Mouse (Mus musculus) heart, embryonic 14.5 days (tissue): Measurements from ENCODE around the gene Ndel1. TPM values are rescaled to one million over a fixed set of nuclear protein-coding genes. Genes with fewer than 3 reads are reported as not detected.

Experiments
- ATAC-seq: fragments of 200-750 bp; cut with Nextera tagmentation; 2 replicates; pipeline ENCODE4 v1.8.0; 2017; ENCODE audit warnings: low read depth, moderate TSS enrichment; ENCODE audit not compliant: insufficient number of reproducible peaks, insufficient read depth, low FRiP score
- H3K27ac ChIP-seq, 2 experiments: fragments of 200-500 bp in 1 of 2; fragments of 300-500 bp in 1 of 2; sonication (generic) in 1 of 2; replicated peaks in 1 of 2; 2 replicates each; pipeline ENCODE4 v1.5.1; 2012 to 2014; ENCODE audit warnings: low read depth in 2 of 2, low read length in 2 of 2, control low read depth in 1 of 2, mild to moderate bottlenecking in 1 of 2, mixed read lengths in 1 of 2; ENCODE audit not compliant: control insufficient read depth in 1 of 2, insufficient read depth in 1 of 2
- H3K27me3 ChIP-seq: fragments of 300-500 bp; sonication (generic); 2 replicates; pipeline ENCODE4 v1.6.1; 2014; ENCODE audit warnings: mild to moderate bottlenecking, low read length, control low read depth; ENCODE audit not compliant: control insufficient read depth, insufficient read depth
- H3K36me3 ChIP-seq: fragments of 300-500 bp; sonication (generic); 2 replicates; pipeline ENCODE4 v1.6.1; 2014; ENCODE audit warnings: mild to moderate bottlenecking, control low read depth, low read length, mixed read lengths; ENCODE audit not compliant: control insufficient read depth, insufficient read depth
- H3K4me1 ChIP-seq, 2 experiments: fragments of 200-500 bp in 1 of 2; fragments of 300-500 bp in 1 of 2; sonication (generic) in 1 of 2; 2 replicates each; pipeline ENCODE4 v1.6.1; 2012 to 2014; ENCODE audit warnings: low read length in 2 of 2, control low read depth in 1 of 2, mixed read lengths in 1 of 2; ENCODE audit not compliant: control insufficient read depth in 2 of 2, insufficient read depth in 2 of 2
- H3K4me2 ChIP-seq: fragments of 300-500 bp; sonication (generic); 2 replicates; pipeline ENCODE4 v1.6.1; 2014; ENCODE audit warnings: mild to moderate bottlenecking, low read length
- H3K4me3 ChIP-seq, 2 experiments: fragments of 200-500 bp in 1 of 2; fragments of 300-500 bp in 1 of 2; sonication (generic) in 1 of 2; 2 replicates each; pipeline ENCODE4 v1.5.1; 2012 to 2014; ENCODE audit warnings: low read length in 2 of 2, mild to moderate bottlenecking in 2 of 2, control low read depth in 1 of 2, low read depth in 1 of 2, moderate library complexity in 1 of 2; ENCODE audit not compliant: control insufficient read depth in 1 of 2, insufficient read depth in 1 of 2
- H3K9ac ChIP-seq: fragments of 300-500 bp; sonication (generic); 2 replicates; pipeline ENCODE4 v1.6.1; 2014; ENCODE audit warnings: mild to moderate bottlenecking, low read length
- H3K9me3 ChIP-seq: fragments of 300-500 bp; sonication (generic); 2 replicates; pipeline ENCODE4 v1.6.1; 2016; ENCODE audit warnings: low read length, control low read depth; ENCODE audit not compliant: control insufficient read depth
- WGBS: fragments of 180-500 bp; shearing (Covaris S2); extraction: QIAGEN DNeasy Blood & Tissue Kit; methylation state at CpG from one replicate; pipeline ENCODE4 v1.1.7; 2014; 5-methylcytosine and 5-hydroxymethylcytosine counted together
- polyA plus RNA-seq: library from polyadenylated mRNA; unstranded; fragments of >200 nt; fragmentation: Nextera tagmentation; extraction: Ambion mirVana; gene quantifications from 2 replicates; pipeline ENCODE4 v1.2.1, GENCODE M21; 2014

Gene Ndel1
- polyA plus RNA-seq, 1 experiment from 2014 or later = 63.2 TPM

DNA sequence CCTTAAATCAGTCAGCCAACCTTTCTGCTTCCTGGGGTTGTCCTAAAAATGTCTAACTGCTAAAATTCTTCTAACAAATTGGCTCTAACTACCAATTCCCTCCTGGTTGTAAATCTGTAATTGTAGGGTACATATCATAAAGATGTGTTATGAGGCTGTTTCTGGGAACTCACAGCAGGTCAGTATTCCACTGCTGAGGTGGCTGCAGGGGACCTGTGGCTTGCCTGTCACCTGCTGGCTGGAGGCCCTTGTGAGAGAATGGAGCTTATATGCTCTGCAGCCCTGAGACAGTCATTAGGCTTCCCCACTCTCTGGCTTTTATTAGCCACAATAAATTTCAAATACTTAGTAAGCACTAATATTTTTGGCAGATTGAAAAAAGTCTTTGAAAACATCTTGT is 92.8 kb downstream of the Ndel1 start:
- no peak overlapping the region for H3K9ac ChIP-seq
- no peak overlapping the region for H3K4me3 ChIP-seq
- H3K9me3 ChIP-seq = no peaks in the 10 kb centered on the region
- no peak overlapping the region for H3K27ac ChIP-seq
- peaks cover 98% of the 10 kb centered on the region for H3K36me3 ChIP-seq
- peaks cover 15 to 26% of the 10 kb centered on the region in 2 experiments for H3K4me1 ChIP-seq
- no peak overlapping the region for H3K4me2 ChIP-seq
- H3K27me3 ChIP-seq = no peaks in the 10 kb centered on the region
- ATAC-seq = no peak

DNA sequence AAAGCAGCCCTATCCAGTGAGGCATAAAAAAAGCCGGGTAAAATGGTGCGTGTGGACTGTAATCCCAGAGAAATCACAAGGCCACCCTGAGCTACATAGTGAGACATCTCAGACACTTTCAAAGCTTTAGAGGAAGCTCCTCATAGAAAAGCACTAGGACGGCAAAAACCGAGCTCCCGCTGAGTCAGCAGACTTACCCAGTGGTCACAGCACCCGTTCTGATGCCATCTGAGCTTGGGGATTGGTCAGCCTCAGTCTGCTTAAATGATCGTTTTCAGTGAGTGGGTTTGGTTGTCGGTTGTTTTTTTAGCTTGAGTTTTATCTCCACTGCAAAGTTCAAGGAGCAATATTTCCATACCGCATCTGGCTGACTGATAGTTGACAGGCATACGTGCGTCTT is 93.7 kb downstream of the Ndel1 start:
- Histone ChIP-seq H3K4me2 (no peak overlapping the region), H3K4me3 (no peak overlapping the region), H3K27me3 (no peaks in the 10 kb centered on the region), H3K4me1 (peaks cover 15 to 26% of the 10 kb centered on the region in 2 experiments), H3K9me3 (no peaks in the 10 kb centered on the region), H3K27ac (no peak overlapping the region), H3K36me3 (peaks cover 98% of the 10 kb centered on the region), H3K9ac (no peak overlapping the region)
- ATAC-seq = no peak
- 70% methylated on average over 11 of the region's 11 CpGs for WGBS

DNA sequence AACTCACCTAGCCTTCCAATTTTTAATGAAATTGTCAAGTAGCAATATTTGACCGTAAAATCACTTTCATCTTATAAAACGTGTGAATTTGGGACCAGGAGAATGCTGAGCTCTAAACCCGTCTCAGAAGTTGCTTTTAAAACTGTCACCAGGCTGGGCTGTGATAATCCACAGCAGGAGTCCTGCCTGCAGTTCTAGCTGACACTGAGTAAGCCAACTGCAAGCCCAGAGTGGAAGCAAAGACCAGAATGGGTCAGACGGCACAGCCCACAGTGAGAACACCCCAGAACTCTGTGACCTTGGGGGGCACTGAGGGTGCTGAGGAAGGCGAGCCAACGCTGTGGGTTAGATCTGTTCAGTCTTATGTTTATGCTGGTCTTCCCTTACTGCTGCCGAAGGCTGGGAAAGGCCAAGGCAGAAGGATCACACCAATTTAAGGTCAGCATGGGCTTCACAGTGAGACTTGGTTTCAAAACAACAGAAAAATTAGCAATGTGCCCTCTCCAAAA is 95.5 kb downstream of the Ndel1 start:
- Histone ChIP-seq H3K27me3 (no peaks in the 10 kb centered on the region), H3K4me2 (no peak overlapping the region), H3K9me3 (no peaks in the 10 kb centered on the region), H3K4me3 (no peak overlapping the region), H3K9ac (no peak overlapping the region; the same call in 1 of the 2 replicates), H3K36me3 (peaks cover 98% of the 10 kb centered on the region), H3K4me1 (peaks cover 15 to 22% of the 10 kb centered on the region in 2 experiments), H3K27ac (no peak overlapping the region)
- WGBS = 71% methylated on average over 7 of the region's 7 CpGs
- no peak for ATAC-seq

Other genes with a start within 250 kb of the Ndel1 start
- 120 and 122 TPM in 2 replicates for gene Myh10, start 180.3 kb downstream of the Ndel1 start, polyA plus RNA-seq
- gene Rnf222, start 16.7 kb upstream of the Ndel1 start, polyA plus RNA-seq = 0.05 TPM in 1 of 2 replicates, not detected in the other
- 669 and 732 TPM in 2 replicates for gene Rpl26, start 29.7 kb upstream of the Ndel1 start, polyA plus RNA-seq
- gene Odf4, start 55.2 kb upstream of the Ndel1 start, polyA plus RNA-seq = not detected in 2 replicates
- 10.7 and 10.8 TPM in 2 replicates for gene Arhgef15, start 85.6 kb upstream of the Ndel1 start, polyA plus RNA-seq
- gene Slc25a35, start 96.3 kb upstream of the Ndel1 start, polyA plus RNA-seq = 1.1 and 1.2 TPM in 2 replicates
- gene Rangrf, start 103.3 kb upstream of the Ndel1 start, polyA plus RNA-seq = 68.8 and 71.8 TPM in 2 replicates
- 14.3 and 16.5 TPM in 2 replicates for gene Pfas, start 136.6 kb upstream of the Ndel1 start, polyA plus RNA-seq
- gene Ctc1, start 144.1 kb upstream of the Ndel1 start, polyA plus RNA-seq = 38.8 and 43.8 TPM in 2 replicates
- gene Aurkb, start 173.8 kb upstream of the Ndel1 start, polyA plus RNA-seq = 61.7 and 64.8 TPM in 2 replicates
- gene Borcs6, start 187.9 kb upstream of the Ndel1 start, polyA plus RNA-seq = 13.0 and 14.1 TPM in 2 replicates
- gene Tmem107, start 198.9 kb upstream of the Ndel1 start, polyA plus RNA-seq = 33.5 and 34.4 TPM in 2 replicates
- 81.5 and 93.9 TPM in 2 replicates for gene Vamp2, start 216.6 kb upstream of the Ndel1 start, polyA plus RNA-seq
- gene Per1, start 223.4 kb upstream of the Ndel1 start, polyA plus RNA-seq = 16.0 and 17.8 TPM in 2 replicates
- 0.43 and 0.47 TPM in 2 replicates for gene Hes7, start 248.5 kb upstream of the Ndel1 start, polyA plus RNA-seq